Mouse (Mus musculus) spleen, embryonic (tissue): ENCODE data around the gene Zfp965.
"Not testable (repeated sequence)": the region's sequence is repeated elsewhere in the genome, so short reads cannot be mapped to it uniquely, and the experiment has no call there.

Experiments
- CTCF ChIA-PET: fragments of 350-600 bp; sonication (Branson Sonifier 250); formaldehyde crosslinking; loops from one replicate; lab custom pipeline; 2022; lab: Charles Lee

The Zfp965 gene

GRCm38 (mm10) chr2:175469685-175470084 lies at the start of gene Zfp965:
Zfp965 (plus strand) TSS chr2:175469985.
- CTCF ChIA-PET = not testable (repeated sequence)

- CTCF ChIA-PET = not testable (repeated sequence)
These were observed 34.1 kb upstream of the Zfp965 start, which contains the start of gene Gm4724 for GRCm38 (mm10) chr2:175435707-175436106. Gm4724 (minus strand) TSS chr2:175435807.
